Mouse (Mus musculus) subcutaneous adipose tissue, adult 2 months (tissue): ENCODE data around the gene Cenpv. TPM values are rescaled to one million over a fixed set of nuclear protein-coding genes. Genes with fewer than 3 reads are reported as not detected.

ENCODE experiments used
- polyA plus RNA-seq: library from polyadenylated mRNA; depleted of rRNA; stranded (reverse); fragments of >200 nt; gene quantifications from 2 replicates; pipeline ENCODE4 v1.2.3, GENCODE M21; 2012; ENCODE audit warnings: low replicate concordance; rRNA removed

The Cenpv gene
- polyA plus RNA-seq = 39.3 and 53.6 TPM in 2 replicates

DNA sequence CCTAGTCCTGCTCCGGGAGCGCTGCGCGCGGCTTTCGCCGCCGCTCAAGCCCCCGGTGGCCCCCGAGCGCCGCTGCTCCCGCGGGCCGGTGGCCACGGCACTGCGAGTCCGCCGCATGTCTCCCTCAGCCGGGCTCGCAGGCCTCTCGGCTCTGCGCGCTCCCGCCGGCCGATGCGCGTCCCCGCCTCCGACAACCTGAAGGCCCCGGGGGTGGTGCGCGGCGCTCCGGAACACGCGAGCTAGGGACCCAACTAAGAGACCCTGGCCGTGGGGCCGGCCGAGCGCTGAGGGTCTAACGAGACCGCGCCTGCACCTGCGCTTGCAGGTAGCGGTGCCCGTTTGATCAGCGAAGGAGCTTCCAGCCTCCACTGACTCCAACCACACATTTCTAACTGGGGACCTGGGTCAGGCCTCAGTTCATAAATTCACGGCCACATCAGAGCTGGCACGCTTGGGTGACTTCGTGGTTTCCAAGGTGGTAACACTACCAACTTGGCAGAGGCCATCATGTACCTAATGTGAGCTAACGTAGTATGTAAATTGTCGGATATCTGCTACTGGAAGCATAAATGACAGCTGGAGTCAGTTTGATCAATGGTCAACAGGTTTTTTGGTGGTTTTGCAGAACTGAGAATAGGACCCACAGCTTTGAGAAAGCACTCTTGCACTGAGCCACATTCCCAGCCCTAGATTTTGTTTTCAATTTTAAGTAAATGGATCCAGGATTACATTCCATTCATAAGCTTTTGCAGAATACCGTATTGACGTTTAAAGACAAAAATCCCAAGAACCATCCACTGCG lies at the start of gene Cenpv:
Gene Cenpv, minus strand, starts transcription at position 173 of the 802 bp plus-strand sequence.

DNA sequence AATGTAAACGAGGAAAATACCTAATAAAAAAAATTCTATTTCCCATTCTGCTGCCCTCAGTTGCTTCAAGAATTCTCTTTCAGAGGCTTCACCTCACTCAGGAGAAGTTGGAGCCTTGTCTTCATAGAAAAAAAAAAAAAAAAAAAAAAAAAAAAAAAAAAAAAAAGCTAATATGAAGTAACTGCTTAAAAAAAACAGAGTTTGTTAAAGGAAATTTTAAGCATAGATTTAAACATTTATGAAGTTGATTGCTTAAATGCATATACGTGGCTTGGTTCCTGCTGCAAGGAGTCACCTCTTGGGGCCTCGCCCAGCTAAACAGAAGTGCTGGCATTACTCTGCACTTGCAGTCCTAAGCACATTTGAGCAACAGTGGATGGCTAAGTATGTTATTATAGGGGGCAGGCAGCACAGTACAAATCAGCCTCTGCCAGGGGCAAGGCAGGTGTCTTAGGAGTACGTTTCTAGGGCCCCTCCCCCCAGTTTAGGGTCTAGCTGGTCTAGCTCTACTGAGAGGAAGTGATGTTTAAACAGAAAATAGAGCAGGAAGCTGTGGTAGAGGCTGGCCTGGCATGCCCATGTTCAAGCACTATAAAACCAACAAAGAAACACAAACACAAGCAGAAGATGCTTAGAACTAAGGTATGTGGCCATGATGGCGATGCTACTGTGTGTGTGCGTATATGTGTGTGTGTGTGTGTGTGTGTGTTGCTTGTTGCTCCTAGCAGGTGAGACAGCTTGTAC lies 35.1 kb upstream of the Cenpv start, which contains the start of gene Trpv2:
Gene Trpv2, plus strand, starts transcription at position 528 of the 744 bp plus-strand sequence.

DNA sequence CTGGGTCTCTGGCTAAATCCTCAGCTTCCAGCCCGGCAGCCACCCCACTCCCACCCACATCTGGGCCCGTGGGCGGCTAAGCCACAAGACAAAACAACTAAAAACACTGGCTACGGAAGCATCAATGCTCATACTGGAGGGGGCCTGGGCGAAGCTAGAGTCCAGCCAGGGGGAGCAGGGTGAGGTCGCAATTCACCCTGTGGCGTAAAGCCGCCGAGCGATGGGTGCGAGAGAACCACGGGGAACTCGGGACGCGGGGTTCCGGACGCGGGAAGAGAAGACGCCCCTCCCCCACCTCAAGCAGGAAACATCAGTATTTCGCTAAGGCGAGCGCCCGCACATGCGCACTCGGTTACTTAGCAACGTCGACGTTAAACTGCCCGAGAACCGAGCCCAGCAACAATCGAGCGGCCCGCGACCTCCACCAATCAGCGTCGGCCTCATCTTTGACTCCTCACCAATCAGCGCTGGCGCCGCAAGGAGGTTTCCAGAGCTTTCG lies 11.7 kb upstream of the Cenpv start, which contains the start of gene Ubb:
Gene Ubb, plus strand, starts transcription at position 445 of the 499 bp plus-strand sequence.

Other genes with a start within 250 kb of the Cenpv start
- gene Pigl, start 80.8 kb downstream of the Cenpv start, polyA plus RNA-seq = 11.1 and 11.2 TPM in 2 replicates
- gene Ncor1, start 80.7 kb downstream of the Cenpv start, polyA plus RNA-seq = 125 and 143 TPM in 2 replicates
- 1,963 and 2,031 TPM in 2 replicates for gene Ubb, start 11.9 kb upstream of the Cenpv start, polyA plus RNA-seq
- gene Trpv2, start 35.2 kb upstream of the Cenpv start, polyA plus RNA-seq = 14.3 and 27.2 TPM in 2 replicates
- gene Lrrc75a, start 109.3 kb upstream of the Cenpv start, polyA plus RNA-seq = 5.4 and 21.2 TPM in 2 replicates
- 8.0 and 53.5 TPM in 2 replicates for gene Mmgt2, start 109.4 kb upstream of the Cenpv start, polyA plus RNA-seq
- gene Zfp287, start 192.6 kb upstream of the Cenpv start, polyA plus RNA-seq = 1.7 and 3.8 TPM in 2 replicates
- not detected in 2 replicates for gene Gm10428, start 213.8 kb upstream of the Cenpv start, polyA plus RNA-seq